Mouse (Mus musculus): ENCODE data around the gene Zfp213.

DNA sequence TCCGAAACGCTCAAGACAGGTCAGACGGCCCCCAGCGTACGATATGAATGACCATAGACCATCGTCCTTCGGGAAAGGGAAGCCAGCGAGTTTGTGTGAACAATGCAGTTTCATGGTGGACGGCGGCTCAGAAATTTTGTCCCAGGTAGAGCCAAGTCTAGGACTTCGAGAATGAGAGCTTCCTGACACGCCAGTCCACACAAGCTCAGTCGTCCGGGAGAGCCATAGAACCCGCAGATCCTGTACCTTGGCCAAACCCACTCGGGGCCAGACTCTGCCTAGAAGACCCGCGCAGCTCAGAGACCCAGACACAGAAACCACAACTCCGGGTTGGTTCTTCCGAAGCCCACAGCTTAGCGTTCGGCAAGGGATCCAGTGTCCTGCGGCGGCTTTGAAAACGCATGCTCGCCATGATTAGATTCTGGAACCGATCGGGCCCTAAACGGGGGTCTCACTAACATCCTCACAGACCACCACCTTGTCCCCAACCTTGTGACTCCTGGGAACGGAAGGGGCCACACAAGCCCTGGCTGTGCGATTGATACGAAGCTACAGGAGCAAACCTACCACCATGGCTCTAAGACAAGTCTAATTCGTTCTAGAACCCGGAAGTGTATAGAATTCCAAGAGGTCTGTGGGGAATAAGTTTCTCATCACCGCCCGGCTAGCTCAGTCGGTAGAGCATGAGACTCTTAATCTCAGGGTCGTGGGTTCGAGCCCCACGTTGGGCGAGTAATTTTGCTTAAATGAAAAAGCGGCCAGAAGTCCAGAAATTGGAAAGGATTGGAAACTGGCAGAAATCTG is 17.1 kb downstream of the Zfp213 start:
- TF ChIP-seq CTCF (IDR thresholded peaks at IDR 0.05; ENCODE audit: insufficient read depth, low read depth, low read length) (no peak), POLR2A (IDR thresholded peaks at IDR 0.05; ENCODE audit: insufficient read depth, low read depth, low read length) (no peak)

Measured in olfactory bulb, adult 2 months (tissue).